Mouse (Mus musculus) heart, postnatal 0 days (tissue): ENCODE results near the gene Pyurf. TPM values are rescaled to one million over a fixed set of nuclear protein-coding genes. Genes with fewer than 3 reads are reported as not detected.

ENCODE experiments used
- ATAC-seq: fragments of 200-750 bp; cut with Nextera tagmentation; 2 replicates; pipeline ENCODE4 v1.8.0; 2017; ENCODE audit warnings: low read depth, moderate number of reproducible peaks, moderate library complexity; ENCODE audit not compliant: insufficient read depth
- DNase-seq: peaks from one replicate; pipeline ENCODE4 v3.0.0-alpha.2; 2016; ENCODE audit warnings: low spot score
- H3K27ac ChIP-seq: fragments of 300-500 bp; sonication (generic); 2 replicates; pipeline ENCODE4 v1.5.1; 2014; ENCODE audit warnings: low read depth, mild to moderate bottlenecking
- H3K27me3 ChIP-seq: fragments of 300-500 bp; sonication (generic); 2 replicates; pipeline ENCODE4 v1.6.1; 2014; ENCODE audit warnings: low read length, mixed read lengths; ENCODE audit not compliant: control insufficient read depth, insufficient read depth
- H3K36me3 ChIP-seq: fragments of 300-500 bp; sonication (generic); replicated peaks from 2 replicates; pipeline ENCODE4 v1.6.1; 2014; ENCODE audit warnings: low read length, mixed read lengths; ENCODE audit not compliant: control insufficient read depth, insufficient read depth
- H3K4me1 ChIP-seq: fragments of 300-500 bp; sonication (generic); 2 replicates; pipeline ENCODE4 v1.6.1; 2014; ENCODE audit warnings: antibody characterized with exemption; ENCODE audit not compliant: control insufficient read depth, insufficient read depth
- H3K4me2 ChIP-seq: fragments of 300-500 bp; sonication (generic); 2 replicates; pipeline ENCODE4 v1.6.1; 2014; ENCODE audit warnings: low read depth, mild to moderate bottlenecking, low read length, moderate library complexity
- H3K4me3 ChIP-seq: fragments of 300-500 bp; sonication (generic); 2 replicates; pipeline ENCODE4 v1.5.1; 2014; ENCODE audit warnings: low read depth, low read length
- H3K9ac ChIP-seq: fragments of 300-500 bp; sonication (generic); replicated peaks from 2 replicates; pipeline ENCODE4 v1.6.1; 2014; ENCODE audit warnings: low read depth, low read length, mixed read lengths
- H3K9me3 ChIP-seq: fragments of 300-500 bp; sonication (generic); replicated peaks from 2 replicates; pipeline ENCODE4 v1.6.1; 2016; ENCODE audit warnings: low read length; ENCODE audit not compliant: control insufficient read depth
- CTCF ChIP-seq: IDR thresholded peaks from 2 replicates; pipeline ENCODE4 v1.5.1; 2016; ENCODE audit warnings: antibody characterized with exemption, control low read depth, low read depth
- EP300 ChIP-seq: IDR thresholded peaks from 2 replicates; pipeline ENCODE4 v1.6.1; 2016; ENCODE audit warnings: antibody characterized with exemption, low read depth
- WGBS: fragments of 180-500 bp; shearing (Covaris S2); extraction: QIAGEN DNeasy Blood & Tissue Kit; methylation state at CpG from one replicate; pipeline ENCODE4 v1.1.7; 2014; 5-methylcytosine and 5-hydroxymethylcytosine counted together
- polyA plus RNA-seq: library from polyadenylated mRNA; unstranded; fragments of >200 nt; fragmentation: Nextera tagmentation; extraction: Ambion mirVana; gene quantifications from 2 replicates; pipeline ENCODE4 v1.2.1, GENCODE M21; 2015
- total RNA-seq: library from RNA; depleted of rRNA; stranded (reverse); fragments of >200 nt; gene quantifications from 2 replicates; pipeline ENCODE4 v1.2.3, GENCODE M21; 2014; ENCODE audit warnings: low replicate concordance; rRNA removed

Pyurf gene
- total RNA-seq (44.3 and 44.5 TPM in 2 replicates), polyA plus RNA-seq (34.5 and 38.9 TPM in 2 replicates)

- Histone ChIP-seq H3K9me3 (no peaks in the 10 kb centered on the region), H3K4me2 (peak within 1 kb of the TSS; percentile 71), H3K4me3 (peak within 1 kb of the TSS; percentile 66), H3K4me1 (no peaks in the 10 kb centered on the region), H3K36me3 (peaks cover 27% of the 10 kb centered on the region), H3K27me3 (no peaks in the 10 kb centered on the region), H3K9ac (peak within 1 kb of the TSS; percentile 79), H3K27ac (peak within 1 kb of the TSS; percentile 98)
- peak; percentile 98 for ATAC-seq
- WGBS, result under 1% methylated on average over 50 of the region's 52 CpGs
- TF ChIP-seq EP300 (no peak), CTCF (no peak)
- DNase-seq, result peak; percentile 87
Measured at GRCm38 (mm10) chr6:57691467-57692261, at the start of gene Pyurf. TSS of gene Pyurf (minus strand) at chr6:57692078.

GRCm38 (mm10) chr6:57721347-57721746 is 29.5 kb upstream of the Pyurf start:
- no peak overlapping the region for H3K9ac ChIP-seq
- peaks cover 23% of the 10 kb centered on the region for H3K36me3 ChIP-seq
- no peaks in the 10 kb centered on the region for H3K9me3 ChIP-seq
- H3K4me1 ChIP-seq, result peaks cover 7% of the 10 kb centered on the region
- no peak overlapping the region for H3K4me3 ChIP-seq
- H3K27ac ChIP-seq, result no peak overlapping the region
- TF ChIP-seq CTCF (no peak), EP300 (no peak)
- no peak for DNase-seq
- 42% methylated on average over 1 of the region's 1 CpGs for WGBS
- H3K4me2 ChIP-seq, result no peak overlapping the region
- H3K27me3 ChIP-seq, result no peaks in the 10 kb centered on the region
- no peak for ATAC-seq

GRCm38 (mm10) chr6:57711726-57712125 is 19.8 kb upstream of the Pyurf start:
- no peak overlapping the region for H3K27ac ChIP-seq
- no peak overlapping the region for H3K4me2 ChIP-seq
- H3K27me3 ChIP-seq, result no peaks in the 10 kb centered on the region
- DNase-seq, result no peak
- H3K4me3 ChIP-seq, result no peak overlapping the region
- H3K4me1 ChIP-seq, result no peaks in the 10 kb centered on the region
- no peak for TF ChIP-seq CTCF
- no peak for TF ChIP-seq EP300
- H3K36me3 ChIP-seq, result no peaks in the 10 kb centered on the region
- ATAC-seq, result no peak
- H3K9ac ChIP-seq, result no peak overlapping the region
- WGBS, result 13% methylated on average over 1 of the region's 1 CpGs
- no peaks in the 10 kb centered on the region for H3K9me3 ChIP-seq

- Histone ChIP-seq H3K27me3 (no peaks in the 10 kb centered on the region), H3K4me3 (no peak overlapping the region), H3K4me1 (peaks cover 10% of the 10 kb centered on the region; the same call in 1 of the 2 replicates), H3K36me3 (no peaks in the 10 kb centered on the region), H3K9ac (no peak overlapping the region), H3K9me3 (no peaks in the 10 kb centered on the region), H3K27ac (no peak overlapping the region), H3K4me2 (no peak overlapping the region)
- TF ChIP-seq EP300 (no peak), CTCF (no peak)
- WGBS, result 87% methylated on average over 1 of the region's 1 CpGs
- ATAC-seq, result no peak
- no peak for DNase-seq
Measured at GRCm38 (mm10) chr6:57706721-57707120, 14.8 kb upstream of the Pyurf start.

- peak; percentile 27 for ATAC-seq
Measured at GRCm38 (mm10) chr6:57703703-57704102, 11.8 kb upstream of the Pyurf start.

More at GRCm38 (mm10) chr6:57703703-57704102, 11.8 kb upstream of the Pyurf start:
- DNase-seq, result peak; percentile 52
- H3K4me1 ChIP-seq, result peaks cover 10% of the 10 kb centered on the region; the same call in 1 of the 2 replicates
- H3K9me3 ChIP-seq, result no peaks in the 10 kb centered on the region
- H3K9ac ChIP-seq, result peak overlapping the region; percentile 88
- H3K27me3 ChIP-seq, result no peaks in the 10 kb centered on the region
- H3K4me3 ChIP-seq, result peak overlapping the region; percentile 91
- H3K4me2 ChIP-seq, result peak overlapping the region; percentile 79
- no peaks in the 10 kb centered on the region for H3K36me3 ChIP-seq
- peak overlapping the region; percentile 94 for H3K27ac ChIP-seq
- TF ChIP-seq CTCF, result no peak
- no peak for TF ChIP-seq EP300
- WGBS, result 8% methylated on average over 2 of the region's 2 CpGs
